8 mouse cellular contexts compared by ENCODE assay signal in genomic region chr5:24447624-24448298, GRCm38 (mm10). TPM values are rescaled to one million over a fixed set of nuclear protein-coding genes. Genes with fewer than 3 reads are reported as not detected.
DNase-seq lines count a peak whose midpoint lies in the region; ATAC-seq and TF ChIP-seq lines count a peak whose summit lies in the region.

Gene Tmub1 (minus strand): TSS chr5:24447854.

- POLR2A ChIA-PET in Patski (lab: Charles Lee), result interaction anchor here (0.6 to 8.8 kb wide), 2 partner anchors 18 to 32 kb away, joined by 6 to 150 read pairs; partner anchors contain the start of genes Cdk5 and Slc4a2

- ATAC-seq in Patski, result peak; percentile 48
- ATAC-seq in hindbrain, embryonic 14.5 days (ENCODE audit: low FRiP score), result peak; percentile 64

- 2% methylated on average over 34 of the region's 34 CpGs for WGBS in hindbrain, embryonic 14.5 days

- H3K4me2 ChIP-seq in hindbrain, embryonic 14.5 days (replicated peaks), result peak within 1 kb of the TSS; percentile 82

- peak within 1 kb of the TSS; percentile 45 for H3K27ac ChIP-seq in hindbrain, embryonic 14.5 days

- peaks cover 36% of the 10 kb centered on the region for H3K4me1 ChIP-seq in hindbrain, embryonic 14.5 days (replicated peaks; ENCODE audit: control insufficient read depth, insufficient read depth, low read length)

- 0 out of 2 replicates have a peak, but pooled peaks cover 5% of the 10 kb centered on the region for H3K36me3 ChIP-seq in hindbrain, embryonic 14.5 days (replicated peaks; ENCODE audit: control insufficient read depth, insufficient read depth)

- no peak for TF ChIP-seq CTCF in Patski (IDR thresholded peaks at IDR 0.05)

- H3K27me3 ChIP-seq in Patski, result no peaks in the 10 kb centered on the region
- 0 out of 2 replicates have a peak, but pooled peaks cover 4% of the 10 kb centered on the region for H3K27me3 ChIP-seq in hindbrain, embryonic 14.5 days (ENCODE audit: control insufficient read depth, insufficient read depth, low read length)

- DNase-seq in Patski (ENCODE audit: low read depth, low spot score), result no peak
- DNase-seq in cerebellum, postnatal 14 days, result peak; percentile 84
- peak; percentile 89 to 91 for DNase-seq in frontal cortex, postnatal 36 days (ENCODE audit: low spot score in 2 of 2)
- DNase-seq in hindbrain, embryonic 14.5 days (ENCODE audit: low spot score), result peak; percentile 75
- DNase-seq in layer of hippocampus, postnatal 36 days, result peak; percentile 86 to 87
- DNase-seq in lung, postnatal 25 days (ENCODE audit: low spot score), result peak; percentile 91
- peak; percentile 77 for DNase-seq in retina, embryonic 14.5 days (ENCODE audit: low spot score)
- DNase-seq in thymus, postnatal 4 days, result peak; percentile 89

- in situ Hi-C loops in Patski (cut with MboI; ENCODE audit: low pct_unique_long_range_greater_than_20kb), result loop anchor here (25.0 kb wide), 1 partner anchor 1010 kb away; the partner anchor contains the start of gene Kmt2e

- peak within 1 kb of the TSS; percentile 58 for H3K4me3 ChIP-seq in hindbrain, embryonic 14.5 days (replicated peaks; ENCODE audit: low read length)

- peak within 1 kb of the TSS; percentile 72 for H3K9ac ChIP-seq in hindbrain, embryonic 14.5 days

- CTCF ChIA-PET in Patski (lab: Charles Lee), result interaction anchor here (0.9 to 2.8 kb wide), 9 partner anchors 9 to 53 kb away, joined by 3 to 12 read pairs (median 4); partner anchors contain the start of genes Abcb8, Cdk5 and Slc4a2

- H3K9me3 ChIP-seq in hindbrain, embryonic 14.5 days (ENCODE audit: control insufficient read depth, low read length), result no peaks in the 10 kb centered on the region

RNA-seq across cellular contexts. Expression of gene Tmub1, which starts in this region (rescaled TPM):
- polyA plus RNA-seq in Patski (2021), result 26.4 TPM
- polyA plus RNA-seq in hindbrain, embryonic 14.5 days (2014; fragmentation: Nextera tagmentation; extraction: Ambion mirVana), result 54.4 and 62.4 TPM in 2 replicates
- total RNA-seq in layer of hippocampus, postnatal 36 days (2021), result 10 to 100 TPM; 18.6 to 19.8 TPM
